Mouse (Mus musculus) ovary, adult 18-20 months (tissue): ENCODE results near the gene Med4.

Source experiments
- DNase-seq: peaks from one replicate; pipeline ENCODE4 v3.0.0; 2022; ENCODE audit warnings: low spot score, mixed read lengths

The Med4 gene

GRCm38 (mm10) chr14:73509765-73510423, at the start of gene Med4:
Gene Med4 (plus strand): TSS chr14:73510025.
- DNase-seq: peak; percentile 89

GRCm38 (mm10) chr14:73460514-73461134, 49.2 kb upstream of the Med4 start:
- no peak for DNase-seq

- no peak for DNase-seq
These were observed 47.6 kb upstream of the Med4 start for GRCm38 (mm10) chr14:73462211-73462610.

- DNase-seq: no peak
These were observed 42.1 kb upstream of the Med4 start for GRCm38 (mm10) chr14:73467697-73468096.

GRCm38 (mm10) chr14:73469506-73469905, 40.3 kb upstream of the Med4 start:
- no peak for DNase-seq

GRCm38 (mm10) chr14:73470593-73470992, 39.2 kb upstream of the Med4 start:
- DNase-seq: no peak

GRCm38 (mm10) chr14:73472205-73472604, 37.6 kb upstream of the Med4 start:
- no peak for DNase-seq

- peak; percentile 38 for DNase-seq
These were observed 36.0 kb upstream of the Med4 start for GRCm38 (mm10) chr14:73473670-73474460.

GRCm38 (mm10) chr14:73474636-73475093, 35.2 kb upstream of the Med4 start:
- DNase-seq: no peak

GRCm38 (mm10) chr14:73475506-73475905, 34.3 kb upstream of the Med4 start:
- DNase-seq: no peak

- no peak for DNase-seq
These were observed 33.4 kb upstream of the Med4 start for GRCm38 (mm10) chr14:73476361-73476934.

GRCm38 (mm10) chr14:73477077-73477476, 32.7 kb upstream of the Med4 start:
- DNase-seq: no peak

- DNase-seq: no peak
These were observed 31.5 kb upstream of the Med4 start for GRCm38 (mm10) chr14:73478321-73478720.

- no peak for DNase-seq
These were observed 30.1 kb upstream of the Med4 start for GRCm38 (mm10) chr14:73479771-73480170.

- no peak for DNase-seq
These were observed 26.2 kb upstream of the Med4 start for GRCm38 (mm10) chr14:73483516-73484229.

GRCm38 (mm10) chr14:73484366-73485110, 25.3 kb upstream of the Med4 start:
- DNase-seq: no peak

- no peak for DNase-seq
These were observed 23.2 kb upstream of the Med4 start for GRCm38 (mm10) chr14:73486641-73487040.

GRCm38 (mm10) chr14:73493356-73493755, 16.5 kb upstream of the Med4 start:
- DNase-seq: no peak

- no peak for DNase-seq
These were observed 15.7 kb upstream of the Med4 start for GRCm38 (mm10) chr14:73494122-73494521.

- no peak for DNase-seq
These were observed 14.1 kb upstream of the Med4 start for GRCm38 (mm10) chr14:73495753-73496152.

- no peak for DNase-seq
These were observed 8.5 kb upstream of the Med4 start for GRCm38 (mm10) chr14:73501283-73501682.
